In genomic region chr11:106439355-106439754, GRCm38 (mm10) we compare ENCODE assay signal across 23 mouse cellular contexts. TPM values are rescaled to one million over a fixed set of nuclear protein-coding genes. Genes with fewer than 3 reads are reported as not detected.
DNase-seq lines count a peak whose midpoint lies in the region; ATAC-seq and TF ChIP-seq lines count a peak whose summit lies in the region.
"Had no signal": no experiment of that assay in that cellular context is flagged by ENCODE, and none has a peak within 500 bp of the region (broad histone marks: within the 10 kb centered on the region; RNA-seq: fewer than 3 reads in every experiment).

No protein-coding gene starts in this region.

- no peaks in the 10 kb centered on the region for H3K36me3 ChIP-seq in liver, embryonic 11.5 days (ENCODE audit: control insufficient read depth, insufficient read depth, low read length)
- peaks cover 4% of the 10 kb centered on the region for H3K36me3 ChIP-seq in liver, postnatal 0 days (replicated peaks; ENCODE audit: insufficient read depth, low read length)
- H3K36me3 ChIP-seq: forebrain, embryonic 15.5 days; heart, embryonic 10.5 days; hindbrain, embryonic 10.5 days; midbrain, embryonic 15.5 days; neural tube, embryonic 15.5 days had no signal

- no peak; the same call in 1 of the 2 replicates for TF ChIP-seq EP300 in liver, postnatal 0 days (IDR thresholded peaks at IDR 0.05; ENCODE audit: low read depth)

- H3K4me2 ChIP-seq in liver, embryonic 11.5 days = peak overlapping the region; percentile 10; the same call in 1 of the 2 replicates
- no peak overlapping the region for H3K4me2 ChIP-seq in liver, postnatal 0 days (ENCODE audit: low read depth, low read length)
- H3K4me2 ChIP-seq: forebrain, embryonic 15.5 days; midbrain, embryonic 15.5 days; neural tube, embryonic 15.5 days had no signal

- intact Hi-C loops in left cerebral cortex, postnatal 36 days (cut with DNase I) = no loop called here

- peaks cover 22% of the 10 kb centered on the region for H3K4me1 ChIP-seq in liver, embryonic 11.5 days (replicated peaks; ENCODE audit: control insufficient read depth, insufficient read depth, low read length)
- H3K4me1 ChIP-seq in liver, postnatal 0 days (ENCODE audit: insufficient read depth) = peaks cover 13% of the 10 kb centered on the region
- H3K4me1 ChIP-seq: forebrain, embryonic 15.5 days; hindbrain, embryonic 10.5 days; midbrain, embryonic 15.5 days; neural tube, embryonic 15.5 days had no signal

- peak; percentile 61 for ATAC-seq in liver, embryonic 11.5 days (replicated peaks; ENCODE audit: low FRiP score)
- peak; percentile 51; the same call in 1 of the 2 replicates for ATAC-seq in common myeloid progenitor, adult 5-6 weeks (replicated peaks; ENCODE audit: low read depth, poor library complexity, severe bottlenecking)
- no peak for ATAC-seq in liver, postnatal 0 days
- ATAC-seq: forebrain, embryonic 15.5 days; hindbrain, embryonic 16.5 days; intestine, embryonic 16.5 days; midbrain, embryonic 15.5 days had no signal

- H3K27ac ChIP-seq in liver, embryonic 11.5 days (ENCODE audit: low read depth, low read length) = peak overlapping the region; percentile 41; the same call in 1 of the 2 replicates
- H3K27ac ChIP-seq in liver, postnatal 0 days (ENCODE audit: low read depth) = peak overlapping the region; percentile 73
- H3K27ac ChIP-seq: forebrain, embryonic 15.5 days; heart, embryonic 10.5 days; hindbrain, embryonic 10.5 days; neural tube, embryonic 15.5 days had no signal

- H3K9me3 ChIP-seq in liver, embryonic 11.5 days (ENCODE audit: control insufficient read depth, low read length) = no peaks in the 10 kb centered on the region
- no peaks in the 10 kb centered on the region for H3K9me3 ChIP-seq in liver, postnatal 0 days (ENCODE audit: low read length)
- H3K9me3 ChIP-seq: forebrain, embryonic 15.5 days; heart, embryonic 10.5 days; hindbrain, embryonic 10.5 days; megakaryocyte, embryonic 14.5 days; midbrain, embryonic 15.5 days; neural tube, embryonic 15.5 days had no signal

- no peak overlapping the region for H3K4me3 ChIP-seq in liver, embryonic 11.5 days (ENCODE audit: low read depth, low read length)
- no peak overlapping the region for H3K4me3 ChIP-seq in liver, postnatal 0 days (ENCODE audit: low read depth, low read length)
- H3K4me3 ChIP-seq: forebrain, embryonic 15.5 days; heart, embryonic 10.5 days; hindbrain, embryonic 10.5 days; megakaryocyte, embryonic 14.5 days; midbrain, embryonic 15.5 days; neural tube, embryonic 15.5 days had no signal

- 43% methylated on average over 3 of the region's 3 CpGs for WGBS in liver, embryonic 11.5 days
- WGBS in liver, postnatal 0 days (ENCODE audit: insufficient replicate concordance) = 58% methylated on average over 3 of the region's 3 CpGs

- DNase-seq in liver, embryonic 11.5 days (ENCODE audit: low spot score) = no peak
- DNase-seq in liver = no peak
- DNase-seq in liver, postnatal 0 days = no peak
- DNase-seq in frontal cortex, postnatal 10 days (ENCODE audit: low spot score in 2 of 2) = no peak
- no peak for DNase-seq in left cerebral cortex, postnatal 36 days (ENCODE audit: low spot score in 2 of 2)
- DNase-seq in thymus, adult 18-20 months = no peak
- DNase-seq: adrenal gland, adult 8-10 months; cerebellum, adult 8-10 months; cerebellum, postnatal 36 days; gastrocnemius, postnatal 10 days; kidney, adult 9 months; kidney, postnatal 25 days; layer of hippocampus, postnatal 36 days; lung, postnatal 14 days had no signal

- H3K9ac ChIP-seq in liver, embryonic 11.5 days (ENCODE audit: low read depth, low read length) = no peak overlapping the region
- no peak overlapping the region for H3K9ac ChIP-seq in liver, postnatal 0 days (replicated peaks)
- H3K9ac ChIP-seq: forebrain, embryonic 15.5 days; midbrain, embryonic 15.5 days had no signal

- no peaks in the 10 kb centered on the region for H3K27me3 ChIP-seq in liver, embryonic 11.5 days (replicated peaks; ENCODE audit: control insufficient read depth, insufficient read depth, low read length)
- no peaks in the 10 kb centered on the region for H3K27me3 ChIP-seq in liver, postnatal 0 days (ENCODE audit: insufficient read depth, low read length)
- H3K27me3 ChIP-seq: forebrain, embryonic 15.5 days; megakaryocyte, embryonic 14.5 days; midbrain, embryonic 15.5 days; neural tube, embryonic 15.5 days had no signal

- no peak for TF ChIP-seq CTCF in liver, postnatal 0 days (IDR thresholded peaks at IDR 0.05; ENCODE audit: low read depth)

RNA-seq across cellular contexts. Expression of gene Ern1, which starts 48.3 kb away (rescaled TPM):
- polyA plus RNA-seq in liver, embryonic 11.5 days (2014; fragmentation: Nextera tagmentation; extraction: Ambion mirVana) = 6.3 and 7.5 TPM in 2 replicates
- 21.1 and 32.6 TPM in 2 replicates for total RNA-seq in common myeloid progenitor, adult 5-6 weeks (2017)
- 1.9 and 2.9 TPM in 2 replicates for polyA plus RNA-seq in liver, postnatal 0 days (2015; fragmentation: Nextera tagmentation; extraction: Ambion mirVana)
- total RNA-seq in left cerebral cortex, postnatal 36 days (2021) = 1 to 10 TPM; 9.8 to 9.9 TPM

RNA-seq across cellular contexts. Expression of gene Icam2, which starts 51.5 kb away (rescaled TPM):
- 36.2 and 41.6 TPM in 2 replicates for polyA plus RNA-seq in liver, embryonic 11.5 days (2014; fragmentation: Nextera tagmentation; extraction: Ambion mirVana)
- total RNA-seq in common myeloid progenitor, adult 5-6 weeks (2017) = 54.6 and 70.8 TPM in 2 replicates
- 11.4 and 12.6 TPM in 2 replicates for polyA plus RNA-seq in liver, postnatal 0 days (2015; fragmentation: Nextera tagmentation; extraction: Ambion mirVana)
- 1 to 10 TPM; 3.1 to 4.1 TPM for total RNA-seq in left cerebral cortex, postnatal 36 days (2021)

Comparison
In these comparisons a context has a peak if more than half of its experiments do, and no peak if none do; other contexts are left out.
1. RNA of gene Icam2, which starts 51.5 kb away (total RNA-seq): 54.6 to 70.8 TPM in common myeloid progenitor, adult 5-6 weeks; 3.1 to 4.1 TPM in left cerebral cortex, postnatal 36 days; every median in the first group is over 10 times any median in the second.